Mouse (Mus musculus): ENCODE results near the gene Pramef8.
"Not testable (repeated sequence)": the region's sequence is repeated elsewhere in the genome, so short reads cannot be mapped to it uniquely, and the experiment has no call there.

Gene Pramef8

GRCm38 (mm10) chr4:143412219-143413092, at the start of gene Pramef8:
TSS of gene Pramef8 (plus strand) at chr4:143412426.
- DNase-seq (ENCODE audit: low spot score in 2 of 2), result peak; percentile 87 to 89

GRCm38 (mm10) chr4:143366415-143367041, 45.7 kb upstream of the Pramef8 start:
- DNase-seq (ENCODE audit: low spot score in 2 of 2), result no peak

- no peak for DNase-seq (ENCODE audit: low spot score in 2 of 2)
These were observed 32.7 kb upstream of the Pramef8 start for GRCm38 (mm10) chr4:143379480-143379879.

GRCm38 (mm10) chr4:143379931-143380715, 32.1 kb upstream of the Pramef8 start:
- no peak for DNase-seq (ENCODE audit: low spot score in 2 of 2)

GRCm38 (mm10) chr4:143380716-143381004, 31.6 kb upstream of the Pramef8 start:
- DNase-seq (ENCODE audit: low spot score in 2 of 2), result no peak

GRCm38 (mm10) chr4:143382163-143382562, 30.1 kb upstream of the Pramef8 start:
- no peak for DNase-seq (ENCODE audit: low spot score in 2 of 2)

- no peak for DNase-seq (ENCODE audit: low spot score in 2 of 2)
These were observed 28.6 kb upstream of the Pramef8 start for GRCm38 (mm10) chr4:143383646-143384045.

- DNase-seq (ENCODE audit: low spot score in 2 of 2), result peak in 1 of 2 experiments; percentile 41
These were observed 23.1 kb upstream of the Pramef8 start for GRCm38 (mm10) chr4:143388955-143389702.

- DNase-seq (ENCODE audit: low spot score in 2 of 2), result peak in 1 of 2 experiments; percentile 64
These were observed 18.0 kb upstream of the Pramef8 start, which contains the start of gene Pramel1 for GRCm38 (mm10) chr4:143394181-143394580. TSS of gene Pramel1 (plus strand) at chr4:143394428.

GRCm38 (mm10) chr4:143411566-143412218, 534 bp upstream of the Pramef8 start:
- DNase-seq (ENCODE audit: low spot score in 2 of 2), result no peak

GRCm38 (mm10) chr4:143413621-143414020, 1.4 kb downstream of the Pramef8 start:
- DNase-seq (ENCODE audit: low spot score in 2 of 2), result no peak

GRCm38 (mm10) chr4:143414121-143414520, 1.9 kb downstream of the Pramef8 start:
- no peak for DNase-seq (ENCODE audit: low spot score in 2 of 2)

- DNase-seq (ENCODE audit: low spot score in 2 of 2), result not testable (repeated sequence)
These were observed 14.5 kb downstream of the Pramef8 start for GRCm38 (mm10) chr4:143426770-143427169.

- no peak for DNase-seq (ENCODE audit: low spot score in 2 of 2)
These were observed 38.0 kb downstream of the Pramef8 start, which contains the start of gene Oog4 for GRCm38 (mm10) chr4:143450224-143450623. TSS of gene Oog4 (minus strand) at chr4:143450324.
